Comparison of ENCODE assay signal across 8 mouse cellular contexts in the genomic region with DNA sequence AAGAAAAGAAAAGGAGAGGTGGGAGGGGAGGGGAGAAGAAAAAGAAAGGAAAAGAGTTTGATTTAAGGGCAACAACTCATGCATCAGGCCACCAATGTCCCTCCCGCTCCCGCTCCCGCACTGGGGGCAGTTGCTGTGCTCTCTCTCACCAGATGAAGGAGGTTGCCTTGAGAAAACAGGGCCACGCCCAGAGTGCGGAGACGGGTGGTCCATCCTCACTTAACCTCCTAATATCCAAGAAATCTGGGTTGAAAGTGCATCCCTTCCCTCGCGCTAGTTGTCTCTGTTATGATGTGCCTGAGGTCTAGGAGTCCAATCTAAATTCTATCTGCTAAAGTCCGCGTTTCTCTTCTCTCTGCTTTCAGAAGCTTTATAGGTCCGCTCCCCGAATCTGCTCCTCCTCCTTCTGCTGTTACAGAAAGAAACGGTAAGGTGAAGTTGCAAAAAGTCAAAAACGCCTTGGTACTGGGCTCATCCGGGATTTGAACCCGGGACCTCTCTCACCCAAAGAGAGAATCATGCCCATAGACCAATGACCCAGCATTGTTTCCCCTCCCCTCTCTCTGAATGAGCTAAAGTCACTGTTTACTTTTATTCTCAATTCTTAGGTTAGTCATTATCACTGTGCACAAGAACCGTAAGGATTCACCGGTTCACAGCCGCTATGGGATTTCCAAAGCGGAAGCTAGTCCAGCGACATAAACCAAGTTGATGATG. TPM values are rescaled to one million over a fixed set of nuclear protein-coding genes. Genes with fewer than 3 reads are reported as not detected.
DNase-seq lines count a peak whose midpoint lies in the region; ATAC-seq lines count a peak whose summit lies in the region.

No protein-coding gene starts in this region.

- no peaks in the 10 kb centered on the region for H3K36me3 ChIP-seq in heart, embryonic 11.5 days (ENCODE audit: control insufficient read depth, insufficient read depth, low read length)
- H3K36me3 ChIP-seq in embryonic facial prominence, embryonic 11.5 days (replicated peaks; ENCODE audit: control insufficient read depth, insufficient read depth, low read depth, low read length) = no peaks in the 10 kb centered on the region
- no peaks in the 10 kb centered on the region for H3K36me3 ChIP-seq in limb, embryonic 11.5 days (ENCODE audit: control insufficient read depth, insufficient read depth, low read length)
- no peaks in the 10 kb centered on the region for H3K36me3 ChIP-seq in neural tube, embryonic 14.5 days (ENCODE audit: control insufficient read depth, insufficient read depth, low read length)

- H3K27ac ChIP-seq in heart, embryonic 11.5 days (ENCODE audit: low read depth, low read length) = no peak overlapping the region
- no peak overlapping the region for H3K27ac ChIP-seq in embryonic facial prominence, embryonic 11.5 days (replicated peaks; ENCODE audit: low read depth, low read length)
- H3K27ac ChIP-seq in limb, embryonic 11.5 days (replicated peaks; ENCODE audit: low read depth, low read length) = no peak overlapping the region
- H3K27ac ChIP-seq in neural tube, embryonic 14.5 days (ENCODE audit: low read depth, low read length) = no peak overlapping the region

- intact Hi-C loops in heart, postnatal 14 days (cut with DNase I) = no loop called here

- H3K4me1 ChIP-seq in heart, embryonic 11.5 days (ENCODE audit: control insufficient read depth, insufficient read depth, low read length) = peaks cover 5% of the 10 kb centered on the region; the same call in 1 of the 2 replicates
- no peaks in the 10 kb centered on the region for H3K4me1 ChIP-seq in embryonic facial prominence, embryonic 11.5 days (ENCODE audit: control insufficient read depth, insufficient read depth, low read length)
- peaks cover 8% of the 10 kb centered on the region; the same call in 1 of the 2 replicates for H3K4me1 ChIP-seq in limb, embryonic 11.5 days (ENCODE audit: control insufficient read depth, insufficient read depth, low read length)
- no peaks in the 10 kb centered on the region for H3K4me1 ChIP-seq in neural tube, embryonic 14.5 days (ENCODE audit: control insufficient read depth, insufficient read depth, low read length)

- peak overlapping the region; percentile 74 for H3K4me2 ChIP-seq in heart, embryonic 11.5 days
- peak overlapping the region; percentile 50 for H3K4me2 ChIP-seq in embryonic facial prominence, embryonic 11.5 days (ENCODE audit: low read depth, low read length)
- peak overlapping the region; percentile 36 for H3K4me2 ChIP-seq in limb, embryonic 11.5 days (ENCODE audit: low read depth, severe bottlenecking)
- peak overlapping the region; percentile 41 for H3K4me2 ChIP-seq in neural tube, embryonic 14.5 days (ENCODE audit: low read depth, low read length)

- 0 out of 2 replicates have a peak, but pooled peaks cover 2% of the 10 kb centered on the region for H3K27me3 ChIP-seq in heart, embryonic 11.5 days (ENCODE audit: control insufficient read depth, insufficient read depth, low read length)
- peaks cover 19% of the 10 kb centered on the region for H3K27me3 ChIP-seq in embryonic facial prominence, embryonic 11.5 days (ENCODE audit: control insufficient read depth, insufficient read depth, low read length)
- peaks cover 16% of the 10 kb centered on the region for H3K27me3 ChIP-seq in limb, embryonic 11.5 days (ENCODE audit: control insufficient read depth, insufficient read depth, low read length)
- H3K27me3 ChIP-seq in neural tube, embryonic 14.5 days (ENCODE audit: control insufficient read depth, insufficient read depth, low read length) = peaks cover 10% of the 10 kb centered on the region

- no peak overlapping the region; the same call in 1 of the 2 replicates for H3K9ac ChIP-seq in heart, embryonic 11.5 days (ENCODE audit: low read depth, low read length)
- H3K9ac ChIP-seq in embryonic facial prominence, embryonic 11.5 days (replicated peaks; ENCODE audit: low read length) = peak overlapping the region; percentile 14; the same call in 1 of the 2 replicates
- no peak overlapping the region for H3K9ac ChIP-seq in limb, embryonic 11.5 days (ENCODE audit: low read length)
- 0 out of 2 replicates have a peak overlapping the region, but pooled peaks have one; percentile 21 for H3K9ac ChIP-seq in neural tube, embryonic 14.5 days (replicated peaks; ENCODE audit: low read depth, low read length)

- no peak for ATAC-seq in heart, embryonic 11.5 days (replicated peaks; ENCODE audit: insufficient number of reproducible peaks, low FRiP score, low TSS enrichment)
- no peak for ATAC-seq in embryonic facial prominence, embryonic 11.5 days (replicated peaks; ENCODE audit: insufficient number of reproducible peaks, low FRiP score, low TSS enrichment, low read depth)
- no peak for ATAC-seq in limb, embryonic 11.5 days (ENCODE audit: insufficient number of reproducible peaks, low FRiP score, low TSS enrichment, low read depth)
- no peak for ATAC-seq in neural tube, embryonic 14.5 days (ENCODE audit: low read depth)

- H3K9me3 ChIP-seq in heart, embryonic 11.5 days (replicated peaks; ENCODE audit: control insufficient read depth, low read length) = no peaks in the 10 kb centered on the region
- H3K9me3 ChIP-seq in embryonic facial prominence, embryonic 11.5 days (replicated peaks; ENCODE audit: control insufficient read depth, low read length) = no peaks in the 10 kb centered on the region
- H3K9me3 ChIP-seq in limb, embryonic 11.5 days (ENCODE audit: control insufficient read depth, low read length) = no peaks in the 10 kb centered on the region
- H3K9me3 ChIP-seq in neural tube, embryonic 14.5 days (ENCODE audit: control insufficient read depth, low read length) = no peaks in the 10 kb centered on the region

- DNase-seq in heart, postnatal 14 days = no peak
- DNase-seq in B cell, adult 2 months = peak; percentile 37 to 45
- peak; percentile 43 for DNase-seq in embryonic facial prominence, embryonic 11.5 days (ENCODE audit: low spot score)
- peak; percentile 58 for DNase-seq in limb, embryonic 11.5 days (ENCODE audit: low spot score)
- no peak for DNase-seq in ovary, postnatal 10 days (ENCODE audit: low spot score)
- no peak for DNase-seq in layer of hippocampus, adult 8-10 months (ENCODE audit: low spot score in 2 of 2)

- peak overlapping the region; percentile 44 for H3K4me3 ChIP-seq in heart, embryonic 11.5 days (ENCODE audit: low read depth, low read length)
- H3K4me3 ChIP-seq in embryonic facial prominence, embryonic 11.5 days (ENCODE audit: low read depth, low read length) = peak overlapping the region; percentile 29
- peak overlapping the region; percentile 12 for H3K4me3 ChIP-seq in limb, embryonic 11.5 days (ENCODE audit: low read depth, low read length)
- H3K4me3 ChIP-seq in neural tube, embryonic 14.5 days (ENCODE audit: low read depth, low read length) = peak overlapping the region; percentile 13

- WGBS in heart, embryonic 11.5 days (ENCODE audit: insufficient replicate concordance) = 8% methylated on average over 21 of the region's 21 CpGs
- WGBS in embryonic facial prominence, embryonic 11.5 days = 6% methylated on average over 21 of the region's 21 CpGs
- WGBS in limb, embryonic 11.5 days = 9% methylated on average over 21 of the region's 21 CpGs
- WGBS in neural tube, embryonic 14.5 days = 9% methylated on average over 21 of the region's 21 CpGs

RNA-seq across cellular contexts. Expression of a gene that starts 25.6 kb away (rescaled TPM):
- 15.1 and 17.4 TPM in 2 replicates for polyA plus RNA-seq in heart, embryonic 11.5 days (2014; fragmentation: Nextera tagmentation; extraction: Ambion mirVana)
- 1 to 10 TPM; 4.9 to 5.8 TPM for total RNA-seq in heart, postnatal 14 days (2021)
- polyA plus RNA-seq in embryonic facial prominence, embryonic 11.5 days (2014; fragmentation: Nextera tagmentation; extraction: Ambion mirVana) = 18.2 and 19.6 TPM in 2 replicates
- 24.4 and 25.6 TPM in 2 replicates for polyA plus RNA-seq in limb, embryonic 11.5 days (2014; fragmentation: Nextera tagmentation; extraction: Ambion mirVana)
- polyA plus RNA-seq in neural tube, embryonic 14.5 days (2014; fragmentation: Nextera tagmentation; extraction: Ambion mirVana) = 16.9 and 19.8 TPM in 2 replicates
- 1 to 10 TPM; 6.2 to 8.4 (median 7.1) TPM for total RNA-seq in layer of hippocampus, adult 8-10 months (2022)

RNA-seq across cellular contexts. Expression of a gene that starts 59.0 kb away (rescaled TPM):
- not detected in 2 replicates for polyA plus RNA-seq in heart, embryonic 11.5 days (2014; fragmentation: Nextera tagmentation; extraction: Ambion mirVana)
- not detected for total RNA-seq in heart, postnatal 14 days (2021)
- polyA plus RNA-seq in embryonic facial prominence, embryonic 11.5 days (2014; fragmentation: Nextera tagmentation; extraction: Ambion mirVana) = not detected in 2 replicates
- not detected in 2 replicates for polyA plus RNA-seq in limb, embryonic 11.5 days (2014; fragmentation: Nextera tagmentation; extraction: Ambion mirVana)
- polyA plus RNA-seq in neural tube, embryonic 14.5 days (2014; fragmentation: Nextera tagmentation; extraction: Ambion mirVana) = not detected in 2 replicates
- total RNA-seq in layer of hippocampus, adult 8-10 months (2022) = not detected

Comparison
In these comparisons a context has a peak if more than half of its experiments do, and no peak if none do; other contexts are left out.
1. H3K9ac ChIP-seq: peak in embryonic facial prominence, embryonic 11.5 days (single experiment) and neural tube, embryonic 14.5 days (single experiment); none in heart, embryonic 11.5 days (single experiment) and limb, embryonic 11.5 days (single experiment).
2. DNase-seq: peak in B cell, adult 2 months (2 of 2), embryonic facial prominence, embryonic 11.5 days (single experiment) and limb, embryonic 11.5 days (single experiment); none in heart, postnatal 14 days (0 of 2), ovary, postnatal 10 days (single experiment) and layer of hippocampus, adult 8-10 months (0 of 2).
3. Peak in every context shown above with its lines, with median percentiles within 50 percentile points of each other: H3K4me2 ChIP-seq and H3K4me3 ChIP-seq.